Mouse (Mus musculus) heart, adult 11 months (tissue): ENCODE data around the gene Sipa1l1.
A peak's percentile ranks its signal among the peaks of the same experiment; 100 is the strongest.

Experiments
- DNase-seq: peaks from one replicate; pipeline ENCODE4 v3.0.0; 2022

Gene Sipa1l1

GRCm38 (mm10) chr12:82441479-82441878 lies 272.4 kb downstream of the Sipa1l1 start:
- DNase-seq: no peak

GRCm38 (mm10) chr12:82446609-82447024 lies 277.5 kb downstream of the Sipa1l1 start:
- DNase-seq: peak; percentile 78

- peak; percentile 36 for DNase-seq
Measured at GRCm38 (mm10) chr12:82448129-82448815, 279.2 kb downstream of the Sipa1l1 start.

- no peak for DNase-seq
Measured at GRCm38 (mm10) chr12:82452428-82452827, 283.3 kb downstream of the Sipa1l1 start.

- no peak for DNase-seq
Measured at GRCm38 (mm10) chr12:82454415-82454814, 285.3 kb downstream of the Sipa1l1 start.

GRCm38 (mm10) chr12:82455700-82456413 lies 286.7 kb downstream of the Sipa1l1 start:
- DNase-seq: peak; percentile 57

- peak; percentile 39 for DNase-seq
Measured at GRCm38 (mm10) chr12:82456414-82456805, 287.3 kb downstream of the Sipa1l1 start.

GRCm38 (mm10) chr12:82457609-82458008 lies 288.5 kb downstream of the Sipa1l1 start:
- no peak for DNase-seq

- DNase-seq: peak; percentile 77
Measured at GRCm38 (mm10) chr12:82458017-82458416, 288.9 kb downstream of the Sipa1l1 start.

- DNase-seq: no peak
Measured at GRCm38 (mm10) chr12:82467234-82467633, 298.1 kb downstream of the Sipa1l1 start.

GRCm38 (mm10) chr12:82467641-82468040 lies 298.5 kb downstream of the Sipa1l1 start:
- DNase-seq: peak; percentile 81

GRCm38 (mm10) chr12:82468416-82468815 lies 299.3 kb downstream of the Sipa1l1 start:
- peak; percentile 93 for DNase-seq

- peak; percentile 99 for DNase-seq
Measured at GRCm38 (mm10) chr12:82469706-82470361, 300.7 kb downstream of the Sipa1l1 start.

GRCm38 (mm10) chr12:82470362-82470936 lies 301.3 kb downstream of the Sipa1l1 start:
- DNase-seq: peak; percentile 98

GRCm38 (mm10) chr12:82472796-82473195 lies 303.7 kb downstream of the Sipa1l1 start:
- DNase-seq: no peak

GRCm38 (mm10) chr12:82473238-82473637 lies 304.1 kb downstream of the Sipa1l1 start:
- no peak for DNase-seq

GRCm38 (mm10) chr12:82474409-82474808 lies 305.3 kb downstream of the Sipa1l1 start:
- DNase-seq: no peak

GRCm38 (mm10) chr12:82476028-82476427 lies 306.9 kb downstream of the Sipa1l1 start:
- DNase-seq: peak; percentile 46

- no peak for DNase-seq
Measured at GRCm38 (mm10) chr12:82476580-82476979, 307.5 kb downstream of the Sipa1l1 start.

- DNase-seq: no peak
Measured at GRCm38 (mm10) chr12:82477826-82478225, 308.7 kb downstream of the Sipa1l1 start.

- DNase-seq: peak; percentile 79
Measured at GRCm38 (mm10) chr12:82478256-82478655, 309.1 kb downstream of the Sipa1l1 start.

GRCm38 (mm10) chr12:82479393-82479792 lies 310.3 kb downstream of the Sipa1l1 start:
- DNase-seq: peak; percentile 18

GRCm38 (mm10) chr12:82480425-82480824 lies 311.3 kb downstream of the Sipa1l1 start:
- peak; percentile 8 for DNase-seq
